Mouse (Mus musculus) hindbrain, embryonic 10.5 days (tissue): ENCODE measurements around the gene Tssk1. TPM values are rescaled to one million over a fixed set of nuclear protein-coding genes. Genes with fewer than 3 reads are reported as not detected.

ENCODE experiments used
- DNase-seq: peaks from one replicate; pipeline ENCODE4 v3.0.0-alpha.2; 2017; ENCODE audit warnings: low spot score
- H3K27ac ChIP-seq: fragments of 300-500 bp; sonication (generic); 2 replicates; pipeline ENCODE4 v1.5.1; 2016; ENCODE audit warnings: mild to moderate bottlenecking, moderate library complexity
- H3K27me3 ChIP-seq: fragments of 300-500 bp; sonication (generic); 2 replicates; pipeline ENCODE4 v1.6.1; 2016; ENCODE audit warnings: mild to moderate bottlenecking; ENCODE audit not compliant: poor library complexity, insufficient read depth, severe bottlenecking
- H3K36me3 ChIP-seq: fragments of 300-500 bp; sonication (generic); 2 replicates; pipeline ENCODE4 v1.6.1; 2016; ENCODE audit warnings: mild to moderate bottlenecking, moderate library complexity
- H3K4me1 ChIP-seq: fragments of 300-500 bp; sonication (generic); replicated peaks from 2 replicates; pipeline ENCODE4 v1.6.1; 2016; ENCODE audit warnings: mild to moderate bottlenecking
- H3K4me3 ChIP-seq: fragments of 300-500 bp; sonication (generic); 2 replicates; pipeline ENCODE4 v1.5.1; 2016; ENCODE audit warnings: mild to moderate bottlenecking, moderate library complexity
- H3K9me3 ChIP-seq: fragments of 300-500 bp; sonication (generic); 2 replicates; pipeline ENCODE4 v1.6.1; 2016; ENCODE audit warnings: mild to moderate bottlenecking, moderate library complexity
- WGBS: fragments of 180-500 bp; shearing (Covaris S2); methylation state at CpG from one replicate; pipeline ENCODE4 v1.1.7; 2016; 5-methylcytosine and 5-hydroxymethylcytosine counted together
- polyA plus RNA-seq: library from polyadenylated mRNA; unstranded; fragments of >200 nt; fragmentation: Nextera tagmentation; extraction: Ambion mirVana; gene quantifications from 2 replicates; pipeline ENCODE4 v1.2.1, GENCODE M21; 2016

Tssk1 gene
- polyA plus RNA-seq, 1 experiment from 2014 or later, result not detected

GRCm38 (mm10) chr16:17914307-17915249, 20.6 kb downstream of the Tssk1 start, which contains the start of gene Gsc2:
Gsc2 (minus strand) TSS chr16:17915059.
- Histone ChIP-seq H3K9me3 (no peaks in the 10 kb centered on the region), H3K4me3 (peak within 1 kb of the TSS; percentile 52), H3K27me3 (peaks cover 81% of the 10 kb centered on the region), H3K4me1 (peaks cover 24% of the 10 kb centered on the region), H3K36me3 (no peaks in the 10 kb centered on the region), H3K27ac (0 out of 2 replicates have a peak within 1 kb of the TSS, but pooled peaks have one; percentile 46)
- DNase-seq, result peak; percentile 54
- WGBS, result under 1% methylated on average over 106 of the region's 106 CpGs

GRCm38 (mm10) chr16:17920586-17920985, 26.6 kb downstream of the Tssk1 start:
- Histone ChIP-seq H3K27ac (peak overlapping the region; percentile 91), H3K9me3 (no peaks in the 10 kb centered on the region), H3K27me3 (peaks cover 55% of the 10 kb centered on the region), H3K36me3 (peaks cover 14% of the 10 kb centered on the region), H3K4me3 (peak overlapping the region; percentile 87), H3K4me1 (peaks cover 33% of the 10 kb centered on the region)
- WGBS, result 9% methylated on average over 20 of the region's 20 CpGs
- peak; percentile 37 for DNase-seq

- H3K27me3 ChIP-seq, result peaks cover 46% of the 10 kb centered on the region
- DNase-seq, result peak; percentile 97
- H3K4me1 ChIP-seq, result peaks cover 37% of the 10 kb centered on the region
- peak overlapping the region; percentile 87 for H3K4me3 ChIP-seq
- H3K9me3 ChIP-seq, result no peaks in the 10 kb centered on the region
- H3K36me3 ChIP-seq, result peaks cover 24% of the 10 kb centered on the region
- WGBS, result 3% methylated on average over 47 of the region's 47 CpGs
- H3K27ac ChIP-seq, result peak overlapping the region; percentile 91
These were observed 27.5 kb downstream of the Tssk1 start for GRCm38 (mm10) chr16:17921325-17922162.

GRCm38 (mm10) chr16:17922163-17922538, 28.1 kb downstream of the Tssk1 start:
- no peak for DNase-seq
- peaks cover 25% of the 10 kb centered on the region for H3K36me3 ChIP-seq
- H3K4me1 ChIP-seq, result peaks cover 43% of the 10 kb centered on the region
- H3K27me3 ChIP-seq, result peaks cover 40% of the 10 kb centered on the region
- H3K9me3 ChIP-seq, result no peaks in the 10 kb centered on the region
- under 1% methylated on average over 14 of the region's 14 CpGs for WGBS
- H3K27ac ChIP-seq, result peak overlapping the region; percentile 91
- H3K4me3 ChIP-seq, result peak overlapping the region; percentile 87

GRCm38 (mm10) chr16:17927351-17928082, 33.5 kb downstream of the Tssk1 start:
- H3K4me3 ChIP-seq, result peak overlapping the region; percentile 94
- no peak for DNase-seq
- no peaks in the 10 kb centered on the region for H3K9me3 ChIP-seq
- peak overlapping the region; percentile 91 for H3K27ac ChIP-seq
- WGBS, result under 1% methylated on average over 72 of the region's 72 CpGs
- H3K36me3 ChIP-seq, result peaks cover 25% of the 10 kb centered on the region
- H3K4me1 ChIP-seq, result peaks cover 43% of the 10 kb centered on the region
- no peaks in the 10 kb centered on the region for H3K27me3 ChIP-seq

GRCm38 (mm10) chr16:17928087-17928580, 34.1 kb downstream of the Tssk1 start, which contains the start of gene Slc25a1:
Slc25a1 (minus strand) TSS chr16:17928219.
- WGBS, result under 1% methylated on average over 47 of the region's 47 CpGs
- DNase-seq, result peak; percentile 89

GRCm38 (mm10) chr16:17928627-17929104, 34.6 kb downstream of the Tssk1 start:
- Histone ChIP-seq H3K4me1 (peaks cover 35% of the 10 kb centered on the region), H3K9me3 (no peaks in the 10 kb centered on the region), H3K36me3 (peaks cover 25% of the 10 kb centered on the region), H3K27ac (peak overlapping the region; percentile 91), H3K4me3 (peak overlapping the region; percentile 94), H3K27me3 (no peaks in the 10 kb centered on the region; the same call in 1 of the 2 replicates)
- DNase-seq, result peak; percentile 80
- WGBS, result under 1% methylated on average over 9 of the region's 9 CpGs

More at GRCm38 (mm10) chr16:17928087-17928580, 34.1 kb downstream of the Tssk1 start, which contains the start of gene Slc25a1:
- Histone ChIP-seq H3K36me3 (peaks cover 25% of the 10 kb centered on the region), H3K27ac (peak within 1 kb of the TSS; percentile 91), H3K4me1 (peaks cover 37% of the 10 kb centered on the region), H3K27me3 (no peaks in the 10 kb centered on the region; the same call in 1 of the 2 replicates), H3K9me3 (no peaks in the 10 kb centered on the region), H3K4me3 (peak within 1 kb of the TSS; percentile 94)

GRCm38 (mm10) chr16:17929211-17929610, 35.2 kb downstream of the Tssk1 start:
- no peak for DNase-seq
- 13% methylated on average over 2 of the region's 2 CpGs for WGBS
- no peaks in the 10 kb centered on the region; the same call in 1 of the 2 replicates for H3K27me3 ChIP-seq
- peaks cover 25% of the 10 kb centered on the region for H3K36me3 ChIP-seq
- peaks cover 35% of the 10 kb centered on the region for H3K4me1 ChIP-seq
- peak overlapping the region; percentile 94; the same call in 1 of the 2 replicates for H3K4me3 ChIP-seq
- no peaks in the 10 kb centered on the region for H3K9me3 ChIP-seq
- H3K27ac ChIP-seq, result peak overlapping the region; percentile 91

- no peaks in the 10 kb centered on the region for H3K9me3 ChIP-seq
- H3K27me3 ChIP-seq, result no peaks in the 10 kb centered on the region; the same call in 1 of the 2 replicates
- no peak overlapping the region for H3K27ac ChIP-seq
- H3K4me3 ChIP-seq, result no peak overlapping the region
- H3K36me3 ChIP-seq, result peaks cover 21% of the 10 kb centered on the region
- H3K4me1 ChIP-seq, result peaks cover 34% of the 10 kb centered on the region
- 60% methylated on average over 2 of the region's 2 CpGs for WGBS
- no peak for DNase-seq
These were observed 35.6 kb downstream of the Tssk1 start for GRCm38 (mm10) chr16:17929631-17930030.

GRCm38 (mm10) chr16:17931906-17932460, 38.0 kb downstream of the Tssk1 start:
- no peaks in the 10 kb centered on the region for H3K36me3 ChIP-seq
- peaks cover 24% of the 10 kb centered on the region for H3K4me1 ChIP-seq
- no peak overlapping the region for H3K4me3 ChIP-seq
- DNase-seq, result no peak
- 81% methylated on average over 5 of the region's 5 CpGs for WGBS
- peaks cover 4% of the 10 kb centered on the region; the same call in 1 of the 2 replicates for H3K27me3 ChIP-seq
- H3K9me3 ChIP-seq, result no peaks in the 10 kb centered on the region
- H3K27ac ChIP-seq, result no peak overlapping the region

GRCm38 (mm10) chr16:17933594-17934444, 39.8 kb downstream of the Tssk1 start:
- Histone ChIP-seq H3K4me3 (no peak overlapping the region), H3K36me3 (no peaks in the 10 kb centered on the region), H3K27ac (no peak overlapping the region), H3K9me3 (no peaks in the 10 kb centered on the region), H3K4me1 (peaks cover 7% of the 10 kb centered on the region), H3K27me3 (peaks cover 18% of the 10 kb centered on the region)
- DNase-seq, result no peak
- WGBS, result 75% methylated on average over 9 of the region's 9 CpGs
